In the genomic region with DNA sequence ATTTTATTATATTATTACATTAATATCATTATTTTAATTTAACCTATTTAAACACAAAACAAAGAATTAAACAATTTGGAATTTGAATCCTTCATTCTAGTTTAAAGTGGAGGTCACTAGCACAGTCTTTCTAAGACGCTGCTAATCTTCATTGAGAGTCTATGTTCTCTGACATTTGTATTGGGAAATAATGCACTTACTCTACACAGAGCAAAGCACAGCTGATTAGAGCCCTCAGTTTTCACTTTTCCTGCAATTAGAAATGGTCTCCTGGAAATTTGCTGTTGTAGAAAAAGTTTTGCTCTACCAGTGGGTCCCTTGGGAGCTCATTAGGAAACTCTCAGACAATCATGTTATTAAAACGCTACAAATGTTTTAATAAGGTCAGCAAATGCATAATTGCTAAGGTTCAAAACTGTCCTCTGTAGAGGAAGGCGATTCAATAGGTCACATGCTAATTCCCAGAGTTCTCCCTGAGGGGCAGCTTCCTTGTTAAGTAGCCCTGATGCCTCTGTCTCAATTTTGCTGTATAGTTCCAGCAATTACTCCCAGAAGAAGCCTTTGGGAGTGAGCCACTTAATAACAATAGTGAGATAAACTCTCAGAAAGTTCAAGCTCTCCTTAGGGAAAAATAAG, we compare ENCODE assay signal across 34 mouse cellular contexts. TPM values are rescaled to one million over a fixed set of nuclear protein-coding genes. Genes with fewer than 3 reads are reported as not detected.
DNase-seq lines count a peak whose midpoint lies in the region; ATAC-seq lines count a peak whose summit lies in the region.
"Had no signal": no experiment of that assay in that cellular context is flagged by ENCODE, and none has a peak within 500 bp of the region (broad histone marks: within the 10 kb centered on the region; RNA-seq: fewer than 3 reads in every experiment).

No protein-coding gene starts in this region.

- no peak overlapping the region for H3K4me3 ChIP-seq in hindbrain, embryonic 13.5 days
- H3K4me3 ChIP-seq in hindbrain, embryonic 11.5 days (ENCODE audit: low read depth, low read length): no peak overlapping the region
- H3K4me3 ChIP-seq in hindbrain, embryonic 16.5 days (ENCODE audit: low read length): no peak overlapping the region
- no peak overlapping the region for H3K4me3 ChIP-seq in midbrain, embryonic 16.5 days (ENCODE audit: low read depth, low read length)
- no peak overlapping the region for H3K4me3 ChIP-seq in liver, embryonic 11.5 days (ENCODE audit: low read depth, low read length)
- H3K4me3 ChIP-seq: embryonic facial prominence, embryonic 15.5 days; liver, embryonic 13.5 days; neural tube, embryonic 12.5 days had no signal

- H3K4me2 ChIP-seq in hindbrain, embryonic 13.5 days: no peak overlapping the region
- H3K4me2 ChIP-seq in hindbrain, embryonic 11.5 days (replicated peaks; ENCODE audit: low read depth, low read length): no peak overlapping the region
- H3K4me2 ChIP-seq in hindbrain, embryonic 16.5 days (ENCODE audit: low read length): no peak overlapping the region
- H3K4me2 ChIP-seq in midbrain, embryonic 16.5 days (ENCODE audit: low read length): no peak overlapping the region
- no peak overlapping the region for H3K4me2 ChIP-seq in liver, embryonic 11.5 days
- H3K4me2 ChIP-seq: embryonic facial prominence, embryonic 15.5 days; liver, embryonic 13.5 days; neural tube, embryonic 12.5 days had no signal

- 0 out of 2 replicates have a peak, but pooled peaks have one; percentile 39 for ATAC-seq in hindbrain, embryonic 13.5 days (ENCODE audit: low FRiP score)
- no peak for ATAC-seq in hindbrain, embryonic 11.5 days (ENCODE audit: low FRiP score)
- ATAC-seq in hindbrain, embryonic 16.5 days: peak; percentile 76
- peak; percentile 58; the same call in 1 of the 2 replicates for ATAC-seq in midbrain, embryonic 16.5 days
- ATAC-seq in liver, embryonic 11.5 days (replicated peaks; ENCODE audit: low FRiP score): no peak
- ATAC-seq: forebrain, embryonic 14.5 days; intestine, postnatal 0 days; lung, postnatal 0 days had no signal

- H3K9me3 ChIP-seq in hindbrain, embryonic 13.5 days: no peaks in the 10 kb centered on the region
- H3K9me3 ChIP-seq in hindbrain, embryonic 11.5 days (ENCODE audit: control insufficient read depth, low read length): no peaks in the 10 kb centered on the region
- H3K9me3 ChIP-seq in hindbrain, embryonic 16.5 days (ENCODE audit: control insufficient read depth, low read length): no peaks in the 10 kb centered on the region
- H3K9me3 ChIP-seq in midbrain, embryonic 16.5 days (replicated peaks; ENCODE audit: control insufficient read depth, low read length, poor library complexity, severe bottlenecking): no peaks in the 10 kb centered on the region
- H3K9me3 ChIP-seq in liver, embryonic 11.5 days (ENCODE audit: control insufficient read depth, low read length): no peaks in the 10 kb centered on the region
- H3K9me3 ChIP-seq: embryonic facial prominence, embryonic 15.5 days; liver, embryonic 13.5 days; neural tube, embryonic 12.5 days had no signal

- intact Hi-C loops in heart, postnatal 25 days (cut with DNase I): no loop called here

- H3K9ac ChIP-seq in hindbrain, embryonic 13.5 days: no peak overlapping the region
- no peak overlapping the region for H3K9ac ChIP-seq in hindbrain, embryonic 11.5 days (ENCODE audit: low read depth, low read length)
- no peak overlapping the region for H3K9ac ChIP-seq in hindbrain, embryonic 16.5 days (ENCODE audit: low read depth, low read length)
- H3K9ac ChIP-seq in midbrain, embryonic 16.5 days (ENCODE audit: low read depth, low read length): no peak overlapping the region
- H3K9ac ChIP-seq in liver, embryonic 11.5 days (ENCODE audit: low read depth, low read length): no peak overlapping the region
- H3K9ac ChIP-seq: embryonic facial prominence, embryonic 15.5 days; liver, embryonic 13.5 days; neural tube, embryonic 12.5 days had no signal

- no peaks in the 10 kb centered on the region for H3K4me1 ChIP-seq in hindbrain, embryonic 13.5 days (replicated peaks)
- H3K4me1 ChIP-seq in hindbrain, embryonic 11.5 days (replicated peaks; ENCODE audit: control insufficient read depth, insufficient read depth, low read length): no peaks in the 10 kb centered on the region
- no peaks in the 10 kb centered on the region for H3K4me1 ChIP-seq in hindbrain, embryonic 16.5 days (ENCODE audit: control insufficient read depth, insufficient read depth, low read depth, low read length)
- no peaks in the 10 kb centered on the region for H3K4me1 ChIP-seq in midbrain, embryonic 16.5 days (ENCODE audit: control insufficient read depth, insufficient read depth, low read length)
- no peaks in the 10 kb centered on the region for H3K4me1 ChIP-seq in liver, embryonic 11.5 days (replicated peaks; ENCODE audit: control insufficient read depth, insufficient read depth, low read length)
- H3K4me1 ChIP-seq: embryonic facial prominence, embryonic 15.5 days; liver, embryonic 13.5 days; neural tube, embryonic 12.5 days had no signal

- no peaks in the 10 kb centered on the region for H3K36me3 ChIP-seq in hindbrain, embryonic 13.5 days
- H3K36me3 ChIP-seq in hindbrain, embryonic 11.5 days (ENCODE audit: control insufficient read depth, insufficient read depth, low read length): no peaks in the 10 kb centered on the region
- H3K36me3 ChIP-seq in hindbrain, embryonic 16.5 days (ENCODE audit: control insufficient read depth, insufficient read depth, low read length): no peaks in the 10 kb centered on the region
- no peaks in the 10 kb centered on the region for H3K36me3 ChIP-seq in midbrain, embryonic 16.5 days (ENCODE audit: control insufficient read depth, insufficient read depth, low read length)
- H3K36me3 ChIP-seq in liver, embryonic 11.5 days (ENCODE audit: control insufficient read depth, insufficient read depth, low read length): no peaks in the 10 kb centered on the region
- H3K36me3 ChIP-seq: embryonic facial prominence, embryonic 15.5 days; liver, embryonic 13.5 days; neural tube, embryonic 12.5 days had no signal

- no peaks in the 10 kb centered on the region for H3K27me3 ChIP-seq in hindbrain, embryonic 13.5 days
- H3K27me3 ChIP-seq in hindbrain, embryonic 11.5 days (ENCODE audit: control insufficient read depth, insufficient read depth, low read length): no peaks in the 10 kb centered on the region
- H3K27me3 ChIP-seq in hindbrain, embryonic 16.5 days (replicated peaks; ENCODE audit: control insufficient read depth, insufficient read depth, low read length): no peaks in the 10 kb centered on the region
- no peaks in the 10 kb centered on the region for H3K27me3 ChIP-seq in midbrain, embryonic 16.5 days (ENCODE audit: control insufficient read depth, insufficient read depth, low read depth, low read length)
- no peaks in the 10 kb centered on the region for H3K27me3 ChIP-seq in liver, embryonic 11.5 days (replicated peaks; ENCODE audit: control insufficient read depth, insufficient read depth, low read length)
- H3K27me3 ChIP-seq: embryonic facial prominence, embryonic 15.5 days; liver, embryonic 13.5 days; neural tube, embryonic 12.5 days had no signal

- H3K27ac ChIP-seq in hindbrain, embryonic 13.5 days: no peak overlapping the region
- no peak overlapping the region for H3K27ac ChIP-seq in hindbrain, embryonic 11.5 days (ENCODE audit: low read depth, low read length)
- no peak overlapping the region for H3K27ac ChIP-seq in hindbrain, embryonic 16.5 days (ENCODE audit: low read depth, low read length)
- H3K27ac ChIP-seq in midbrain, embryonic 16.5 days (ENCODE audit: low read length): no peak overlapping the region
- H3K27ac ChIP-seq in liver, embryonic 11.5 days (ENCODE audit: low read depth, low read length): no peak overlapping the region
- H3K27ac ChIP-seq: embryonic facial prominence, embryonic 15.5 days; liver, embryonic 13.5 days; macrophage; neural tube, embryonic 12.5 days had no signal

- 70% methylated on average over 3 of the region's 3 CpGs for whole genome bisulfite sequencing in hindbrain, embryonic 13.5 days
- 66% methylated on average over 3 of the region's 3 CpGs for WGBS in hindbrain, embryonic 11.5 days
- WGBS in hindbrain, embryonic 16.5 days: 60% methylated on average over 3 of the region's 3 CpGs
- WGBS in midbrain, embryonic 16.5 days: 49% methylated on average over 3 of the region's 3 CpGs
- WGBS in liver, embryonic 11.5 days: 70% methylated on average over 3 of the region's 3 CpGs

- DNase-seq in hindbrain, embryonic 11.5 days (ENCODE audit: low spot score): no peak
- DNase-seq in brain, adult 2 months (ENCODE audit: low read depth, low spot score): peak; percentile 2
- no peak for DNase-seq in liver, embryonic 11.5 days (ENCODE audit: low spot score)
- DNase-seq in heart, postnatal 25 days (ENCODE audit: low spot score): no peak
- no peak for DNase-seq in ovary, postnatal 10 days (ENCODE audit: low spot score)
- DNase-seq: adrenal gland, postnatal 25 days; cerebellum, adult 8-10 months; cerebellum, postnatal 25 days; gastrocnemius, postnatal 14 days; heart, postnatal 14 days; kidney, adult 9 months; kidney, postnatal 10 days; layer of hippocampus, postnatal 36 days; left cerebral cortex, postnatal 4 days; liver, embryonic 13.5 days; lung, adult 18-20 months; spleen, adult 18-20 months; thymus, postnatal 14 days had no signal

RNA-seq across cellular contexts. Expression of a gene that starts 25.3 kb away (rescaled TPM):
- not detected in 2 replicates for polyA plus RNA-seq in hindbrain, embryonic 13.5 days (2015; fragmentation: Nextera tagmentation; extraction: Ambion mirVana)
- not detected in 2 replicates for polyA plus RNA-seq in hindbrain, embryonic 11.5 days (2014; fragmentation: Nextera tagmentation; extraction: Ambion mirVana)
- polyA plus RNA-seq in hindbrain, embryonic 16.5 days (2015; fragmentation: Nextera tagmentation; extraction: Ambion mirVana): not detected in 2 replicates
- polyA plus RNA-seq in midbrain, embryonic 16.5 days (2015; fragmentation: Nextera tagmentation; extraction: Ambion mirVana): not detected in 2 replicates
- not detected in 2 replicates for polyA plus RNA-seq in liver, embryonic 11.5 days (2014; fragmentation: Nextera tagmentation; extraction: Ambion mirVana)
- not detected for total RNA-seq in heart, postnatal 25 days (2021)
- total RNA-seq: adrenal gland, postnatal 25 days; gastrocnemius, postnatal 14 days; granulocyte monocyte progenitor cell, adult 5-6 weeks; heart, postnatal 14 days; layer of hippocampus, postnatal 36 days; left cerebral cortex, postnatal 4 days; MEL had no signal
- polyA plus RNA-seq: embryonic facial prominence, embryonic 15.5 days; forebrain, embryonic 14.5 days; heart, embryonic 14.5 days; intestine, postnatal 0 days; large intestine, adult 2 months; limb, embryonic 14.5 days; liver, embryonic 13.5 days; lung, postnatal 0 days; macrophage; neural tube, embryonic 12.5 days; stomach, embryonic 16.5 days; urinary bladder, adult 2 months had no signal

RNA-seq across cellular contexts. Expression of a gene that starts 33.5 kb away (rescaled TPM):
- not detected in 2 replicates for polyA plus RNA-seq in hindbrain, embryonic 13.5 days (2015; fragmentation: Nextera tagmentation; extraction: Ambion mirVana)
- polyA plus RNA-seq in hindbrain, embryonic 11.5 days (2014; fragmentation: Nextera tagmentation; extraction: Ambion mirVana): not detected in 2 replicates
- not detected in 2 replicates for polyA plus RNA-seq in hindbrain, embryonic 16.5 days (2015; fragmentation: Nextera tagmentation; extraction: Ambion mirVana)
- not detected in 2 replicates for polyA plus RNA-seq in midbrain, embryonic 16.5 days (2015; fragmentation: Nextera tagmentation; extraction: Ambion mirVana)
- not detected in 2 replicates for polyA plus RNA-seq in liver, embryonic 11.5 days (2014; fragmentation: Nextera tagmentation; extraction: Ambion mirVana)
- total RNA-seq in heart, postnatal 25 days (2021): not detected
- total RNA-seq: adrenal gland, postnatal 25 days; gastrocnemius, postnatal 14 days; granulocyte monocyte progenitor cell, adult 5-6 weeks; heart, postnatal 14 days; layer of hippocampus, postnatal 36 days; left cerebral cortex, postnatal 4 days; MEL had no signal
- polyA plus RNA-seq: embryonic facial prominence, embryonic 15.5 days; forebrain, embryonic 14.5 days; heart, embryonic 14.5 days; intestine, postnatal 0 days; large intestine, adult 2 months; limb, embryonic 14.5 days; liver, embryonic 13.5 days; lung, postnatal 0 days; macrophage; neural tube, embryonic 12.5 days; stomach, embryonic 16.5 days; urinary bladder, adult 2 months had no signal

RNA-seq across cellular contexts. Expression of a gene that starts 36.1 kb away (rescaled TPM):
- polyA plus RNA-seq in hindbrain, embryonic 13.5 days (2015; fragmentation: Nextera tagmentation; extraction: Ambion mirVana): not detected in 2 replicates
- not detected in 2 replicates for polyA plus RNA-seq in hindbrain, embryonic 11.5 days (2014; fragmentation: Nextera tagmentation; extraction: Ambion mirVana)
- not detected in 2 replicates for polyA plus RNA-seq in hindbrain, embryonic 16.5 days (2015; fragmentation: Nextera tagmentation; extraction: Ambion mirVana)
- polyA plus RNA-seq in midbrain, embryonic 16.5 days (2015; fragmentation: Nextera tagmentation; extraction: Ambion mirVana): 0.12 TPM in 1 of 2 replicates, not detected in the other
- not detected in 2 replicates for polyA plus RNA-seq in liver, embryonic 11.5 days (2014; fragmentation: Nextera tagmentation; extraction: Ambion mirVana)
- total RNA-seq in heart, postnatal 25 days (2021): not detected
- total RNA-seq: gastrocnemius, postnatal 14 days; granulocyte monocyte progenitor cell, adult 5-6 weeks; heart, postnatal 14 days; layer of hippocampus, postnatal 36 days; MEL had no signal
- polyA plus RNA-seq: embryonic facial prominence, embryonic 15.5 days; forebrain, embryonic 14.5 days; heart, embryonic 14.5 days; intestine, postnatal 0 days; large intestine, adult 2 months; liver, embryonic 13.5 days; lung, postnatal 0 days; neural tube, embryonic 12.5 days; stomach, embryonic 16.5 days had no signal

RNA-seq across cellular contexts. Expression of a gene that starts 48.6 kb away (rescaled TPM):
- not detected in 2 replicates for polyA plus RNA-seq in hindbrain, embryonic 13.5 days (2015; fragmentation: Nextera tagmentation; extraction: Ambion mirVana)
- not detected in 2 replicates for polyA plus RNA-seq in hindbrain, embryonic 11.5 days (2014; fragmentation: Nextera tagmentation; extraction: Ambion mirVana)
- polyA plus RNA-seq in hindbrain, embryonic 16.5 days (2015; fragmentation: Nextera tagmentation; extraction: Ambion mirVana): not detected in 2 replicates
- polyA plus RNA-seq in midbrain, embryonic 16.5 days (2015; fragmentation: Nextera tagmentation; extraction: Ambion mirVana): not detected in 2 replicates
- not detected in 2 replicates for polyA plus RNA-seq in liver, embryonic 11.5 days (2014; fragmentation: Nextera tagmentation; extraction: Ambion mirVana)
- total RNA-seq in heart, postnatal 25 days (2021): not detected
- total RNA-seq: adrenal gland, postnatal 25 days; gastrocnemius, postnatal 14 days; granulocyte monocyte progenitor cell, adult 5-6 weeks; heart, postnatal 14 days; layer of hippocampus, postnatal 36 days; left cerebral cortex, postnatal 4 days; MEL had no signal
- polyA plus RNA-seq: embryonic facial prominence, embryonic 15.5 days; forebrain, embryonic 14.5 days; heart, embryonic 14.5 days; intestine, postnatal 0 days; large intestine, adult 2 months; limb, embryonic 14.5 days; liver, embryonic 13.5 days; lung, postnatal 0 days; macrophage; neural tube, embryonic 12.5 days; stomach, embryonic 16.5 days; urinary bladder, adult 2 months had no signal

RNA-seq across cellular contexts. Expression of a gene that starts 51.6 kb away (rescaled TPM):
- not detected in 2 replicates for polyA plus RNA-seq in hindbrain, embryonic 13.5 days (2015; fragmentation: Nextera tagmentation; extraction: Ambion mirVana)
- polyA plus RNA-seq in hindbrain, embryonic 11.5 days (2014; fragmentation: Nextera tagmentation; extraction: Ambion mirVana): not detected in 2 replicates
- polyA plus RNA-seq in hindbrain, embryonic 16.5 days (2015; fragmentation: Nextera tagmentation; extraction: Ambion mirVana): not detected in 2 replicates
- not detected in 2 replicates for polyA plus RNA-seq in midbrain, embryonic 16.5 days (2015; fragmentation: Nextera tagmentation; extraction: Ambion mirVana)
- polyA plus RNA-seq in liver, embryonic 11.5 days (2014; fragmentation: Nextera tagmentation; extraction: Ambion mirVana): not detected in 2 replicates
- total RNA-seq in heart, postnatal 25 days (2021): not detected
- total RNA-seq: adrenal gland, postnatal 25 days; gastrocnemius, postnatal 14 days; granulocyte monocyte progenitor cell, adult 5-6 weeks; heart, postnatal 14 days; layer of hippocampus, postnatal 36 days; left cerebral cortex, postnatal 4 days; MEL had no signal
- polyA plus RNA-seq: forebrain, embryonic 14.5 days; heart, embryonic 14.5 days; intestine, postnatal 0 days; large intestine, adult 2 months; limb, embryonic 14.5 days; liver, embryonic 13.5 days; lung, postnatal 0 days; neural tube, embryonic 12.5 days; stomach, embryonic 16.5 days; urinary bladder, adult 2 months had no signal

Comparison
In these comparisons a context has a peak if more than half of its experiments do, and no peak if none do; other contexts are left out.
1. ATAC-seq: peak in hindbrain, embryonic 13.5 days (single experiment), hindbrain, embryonic 16.5 days (single experiment) and midbrain, embryonic 16.5 days (single experiment); none in hindbrain, embryonic 11.5 days (single experiment) and liver, embryonic 11.5 days (single experiment).